Mouse (Mus musculus) CD4-positive naive resting alpha-beta T cell, adult 57 days (primary cell): Measurements from ENCODE around the gene Nap1l1. TPM values are rescaled to one million over a fixed set of nuclear protein-coding genes. Genes with fewer than 3 reads are reported as not detected.

Experiments used
- total RNA-seq: library from RNA; stranded (reverse); gene quantifications from one replicate; pipeline ENCODE4 v1.2.4, GENCODE M21; 2023

Gene Nap1l1
- total RNA-seq = 166 TPM

GRCm38 (mm10) chr10:111472686-111473510 is at the start of gene Nap1l1:
Gene Nap1l1 (plus strand): TSS chr10:111473223.

GRCm38 (mm10) chr10:111506101-111506925 is 33.3 kb downstream of the Nap1l1 start, which contains the start of gene Phlda1:
Gene Phlda1 (plus strand): TSS chr10:111506286.

Other genes with a start within 250 kb of the Nap1l1 start
- 2.7 TPM for gene Bbs10, start 174.5 kb upstream of the Nap1l1 start, total RNA-seq
- 14.6 TPM for gene Phlda1, start 33.1 kb downstream of the Nap1l1 start, total RNA-seq